Mouse (Mus musculus): ENCODE results near the gene Arpc2. TPM values are rescaled to one million over a fixed set of nuclear protein-coding genes. Genes with fewer than 3 reads are reported as not detected.

Gene Arpc2
- polyA plus RNA-seq, 1 experiment from 2014 or later = 413 TPM

DNA sequence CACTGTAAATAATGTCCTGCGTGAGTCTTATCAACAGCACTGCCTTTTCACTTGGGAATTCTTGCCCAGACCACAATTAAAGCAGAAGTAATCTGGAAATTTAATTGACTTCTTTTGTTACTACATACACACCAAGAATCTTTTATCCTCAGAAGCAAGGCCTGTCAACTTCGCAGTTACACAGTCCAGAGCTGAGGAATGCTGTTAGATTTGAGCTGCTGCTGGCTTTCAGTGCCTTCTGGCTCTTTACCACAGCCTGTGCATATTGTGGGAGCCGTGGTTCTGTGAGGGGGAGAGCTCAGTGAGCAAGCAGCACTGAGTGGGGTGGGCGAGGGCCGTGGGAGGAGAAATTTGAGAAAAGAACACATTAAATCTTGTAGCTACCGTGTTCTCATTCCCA, 4.4 kb downstream of the Arpc2 start:
- Histone ChIP-seq H3K27me3 (no peaks in the 10 kb centered on the region), H3K36me3 (no peaks in the 10 kb centered on the region), H3K9ac (peak overlapping the region; percentile 11; the same call in 1 of the 2 replicates), H3K4me3 (peak overlapping the region; percentile 13; the same call in 1 of the 2 replicates), H3K27ac (peak overlapping the region; percentile 90), H3K9me3 (replicated peaks) (no peaks in the 10 kb centered on the region), H3K4me2 (peak overlapping the region; percentile 83), H3K4me1 (replicated peaks) (peaks cover 63% of the 10 kb centered on the region)
- ATAC-seq (replicated peaks; ENCODE audit: insufficient number of reproducible peaks, insufficient read depth, low FRiP score, low read depth) = peak; percentile 51
- 15% methylated on average over 6 of the region's 6 CpGs for WGBS

DNA sequence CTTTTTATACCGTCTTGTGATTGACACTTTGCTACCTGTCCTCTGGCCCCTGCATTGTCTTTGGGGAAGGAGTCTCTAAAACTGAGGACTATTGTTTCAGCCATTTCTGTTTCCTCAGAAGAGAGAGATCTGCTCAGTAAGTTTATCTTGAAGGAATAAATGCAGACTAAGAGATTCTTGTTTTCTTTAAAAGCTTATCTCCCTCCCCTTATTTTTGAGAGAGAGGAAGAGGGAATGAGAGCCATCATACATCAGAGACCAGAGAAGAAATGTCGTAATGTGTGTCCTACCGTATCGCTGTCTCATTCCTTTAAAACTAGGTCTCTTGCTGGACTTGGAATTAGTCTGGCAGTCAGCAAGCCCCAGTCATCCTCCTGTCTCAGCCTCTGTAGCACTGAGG, 4.9 kb downstream of the Arpc2 start:
- Histone ChIP-seq H3K9me3 (replicated peaks) (no peaks in the 10 kb centered on the region), H3K4me3 (peak overlapping the region; percentile 13; the same call in 1 of the 2 replicates), H3K4me1 (replicated peaks) (peaks cover 65% of the 10 kb centered on the region), H3K36me3 (no peaks in the 10 kb centered on the region), H3K9ac (0 out of 2 replicates have a peak overlapping the region, but pooled peaks have one; percentile 11), H3K27me3 (no peaks in the 10 kb centered on the region), H3K27ac (peak overlapping the region; percentile 90), H3K4me2 (peak overlapping the region; percentile 83)
- no peak for ATAC-seq (replicated peaks; ENCODE audit: insufficient number of reproducible peaks, insufficient read depth, low FRiP score, low read depth)
- WGBS = 37% methylated on average over 4 of the region's 4 CpGs

DNA sequence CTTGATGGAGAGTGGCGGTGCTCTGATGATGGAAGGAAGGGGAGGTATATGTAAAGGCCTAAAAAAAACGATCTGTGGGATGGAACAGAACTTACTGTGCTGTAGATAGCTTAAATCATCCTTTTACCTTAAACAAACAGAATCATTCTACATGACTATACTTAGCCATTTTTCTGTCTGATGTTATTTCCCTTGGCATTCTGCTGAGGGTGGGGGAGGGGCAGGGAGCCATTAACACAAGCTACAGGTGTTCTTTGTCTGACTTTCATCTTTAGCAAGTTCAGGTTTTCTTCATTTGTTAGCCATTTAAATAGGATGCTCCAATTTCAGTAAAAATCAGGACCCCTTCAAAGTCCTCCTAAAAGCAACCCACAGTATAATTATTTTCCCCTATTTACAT, 9.6 kb downstream of the Arpc2 start:
- H3K4me2 ChIP-seq = no peak overlapping the region
- no peak for ATAC-seq (replicated peaks; ENCODE audit: insufficient number of reproducible peaks, insufficient read depth, low FRiP score, low read depth)
- peaks cover 19% of the 10 kb centered on the region for H3K36me3 ChIP-seq
- H3K9ac ChIP-seq = no peak overlapping the region
- peaks cover 60% of the 10 kb centered on the region for H3K4me1 ChIP-seq (replicated peaks)
- H3K27ac ChIP-seq = 0 out of 2 replicates have a peak overlapping the region, but pooled peaks have one; percentile 15
- no peaks in the 10 kb centered on the region for H3K9me3 ChIP-seq (replicated peaks)
- WGBS = 76% methylated on average over 2 of the region's 2 CpGs
- H3K4me3 ChIP-seq = no peak overlapping the region
- no peaks in the 10 kb centered on the region for H3K27me3 ChIP-seq

DNA sequence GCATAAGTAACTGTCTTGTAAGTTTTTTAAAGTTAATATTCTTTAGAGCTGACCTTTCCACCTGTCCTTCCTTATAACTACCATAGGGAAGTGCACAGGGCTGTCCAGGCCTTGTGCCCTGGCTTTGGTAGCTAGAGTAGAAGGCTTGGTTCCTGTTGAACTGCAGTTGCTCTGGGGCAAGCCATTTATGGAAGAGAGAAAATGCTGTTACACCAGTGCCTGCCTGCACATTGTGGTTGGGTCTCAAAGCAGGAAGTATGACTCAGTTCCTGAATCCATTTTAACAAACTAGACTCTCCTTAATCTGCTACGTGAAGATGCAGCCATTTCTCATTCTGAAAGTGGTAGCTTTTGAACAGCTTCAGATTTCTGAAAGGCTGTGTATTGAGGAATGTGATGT, 12.9 kb downstream of the Arpc2 start:
- Histone ChIP-seq H3K27me3 (no peaks in the 10 kb centered on the region), H3K36me3 (peaks cover 48% of the 10 kb centered on the region), H3K27ac (peak overlapping the region; percentile 74), H3K4me1 (replicated peaks) (peaks cover 45% of the 10 kb centered on the region), H3K4me2 (peak overlapping the region; percentile 9; the same call in 1 of the 2 replicates), H3K9me3 (replicated peaks) (no peaks in the 10 kb centered on the region), H3K9ac (no peak overlapping the region), H3K4me3 (no peak overlapping the region)
- 33% methylated on average over 1 of the region's 1 CpGs for WGBS
- ATAC-seq (replicated peaks; ENCODE audit: insufficient number of reproducible peaks, insufficient read depth, low FRiP score, low read depth) = peak; percentile 74

DNA sequence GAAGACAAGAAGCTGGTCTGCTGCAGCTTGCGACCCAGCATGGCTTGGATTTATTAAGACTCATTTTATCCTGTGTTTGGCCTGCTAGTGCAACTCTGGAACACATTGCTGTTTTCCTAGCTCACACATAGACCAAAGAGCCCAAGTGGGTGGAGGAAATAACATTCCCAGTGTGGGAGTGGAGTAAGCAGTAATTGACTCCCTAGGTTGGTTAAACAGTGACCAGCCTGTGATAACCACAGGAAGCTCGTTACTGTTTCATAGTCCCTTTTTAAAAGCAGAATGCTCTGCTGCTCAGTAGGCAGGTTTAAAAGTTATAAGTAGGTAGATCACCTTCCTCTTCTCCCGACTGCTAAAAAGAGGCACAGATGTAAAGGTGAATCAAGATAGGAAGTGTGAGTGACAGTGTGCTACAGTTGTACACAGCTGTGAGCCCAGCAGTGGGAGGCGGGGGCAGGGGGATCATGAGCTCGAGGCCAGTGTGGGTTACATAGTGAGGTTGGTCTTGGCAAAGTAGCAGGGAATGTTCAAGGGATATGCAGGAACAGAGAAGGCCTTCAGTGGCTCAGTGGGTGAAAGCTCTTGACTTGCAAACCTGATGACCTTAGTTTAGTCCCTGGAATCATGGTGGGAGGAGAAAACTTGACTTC, 13.6 kb downstream of the Arpc2 start:
- Histone ChIP-seq H3K9me3 (replicated peaks) (no peaks in the 10 kb centered on the region), H3K4me1 (replicated peaks) (peaks cover 44% of the 10 kb centered on the region), H3K27me3 (no peaks in the 10 kb centered on the region), H3K27ac (peak overlapping the region; percentile 74), H3K9ac (no peak overlapping the region; the same call in 1 of the 2 replicates), H3K4me3 (no peak overlapping the region), H3K4me2 (peak overlapping the region; percentile 9; the same call in 1 of the 2 replicates), H3K36me3 (peaks cover 54% of the 10 kb centered on the region)
- WGBS = 60% methylated on average over 5 of the region's 5 CpGs
- ATAC-seq (replicated peaks; ENCODE audit: insufficient number of reproducible peaks, insufficient read depth, low FRiP score, low read depth) = no peak

DNA sequence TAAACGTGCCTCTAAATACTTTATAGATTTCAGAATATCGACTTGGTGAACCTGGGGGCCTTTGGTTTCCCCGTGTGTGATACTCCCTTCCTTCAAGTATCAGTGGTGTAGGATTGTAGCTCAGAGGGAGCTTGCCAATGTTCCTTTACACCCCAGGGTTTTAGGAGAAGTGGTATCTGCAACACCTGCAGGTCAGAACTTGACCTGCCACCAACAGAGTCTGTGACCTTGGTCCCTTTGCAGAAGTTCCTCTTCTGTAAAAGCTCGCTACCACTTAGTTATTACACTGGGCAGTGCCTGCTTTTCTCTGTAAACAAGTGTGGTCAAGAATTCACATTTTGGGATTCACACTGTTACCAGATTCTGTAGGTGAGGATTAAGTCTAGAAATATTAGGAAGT, 14.2 kb downstream of the Arpc2 start:
- Histone ChIP-seq H3K4me1 (replicated peaks) (peaks cover 38% of the 10 kb centered on the region), H3K27ac (peak overlapping the region; percentile 74), H3K4me2 (no peak overlapping the region), H3K9ac (no peak overlapping the region), H3K9me3 (replicated peaks) (no peaks in the 10 kb centered on the region), H3K4me3 (no peak overlapping the region), H3K36me3 (peaks cover 60% of the 10 kb centered on the region), H3K27me3 (no peaks in the 10 kb centered on the region)
- 84% methylated on average over 4 of the region's 4 CpGs for WGBS
- no peak for ATAC-seq (replicated peaks; ENCODE audit: insufficient number of reproducible peaks, insufficient read depth, low FRiP score, low read depth)

DNA sequence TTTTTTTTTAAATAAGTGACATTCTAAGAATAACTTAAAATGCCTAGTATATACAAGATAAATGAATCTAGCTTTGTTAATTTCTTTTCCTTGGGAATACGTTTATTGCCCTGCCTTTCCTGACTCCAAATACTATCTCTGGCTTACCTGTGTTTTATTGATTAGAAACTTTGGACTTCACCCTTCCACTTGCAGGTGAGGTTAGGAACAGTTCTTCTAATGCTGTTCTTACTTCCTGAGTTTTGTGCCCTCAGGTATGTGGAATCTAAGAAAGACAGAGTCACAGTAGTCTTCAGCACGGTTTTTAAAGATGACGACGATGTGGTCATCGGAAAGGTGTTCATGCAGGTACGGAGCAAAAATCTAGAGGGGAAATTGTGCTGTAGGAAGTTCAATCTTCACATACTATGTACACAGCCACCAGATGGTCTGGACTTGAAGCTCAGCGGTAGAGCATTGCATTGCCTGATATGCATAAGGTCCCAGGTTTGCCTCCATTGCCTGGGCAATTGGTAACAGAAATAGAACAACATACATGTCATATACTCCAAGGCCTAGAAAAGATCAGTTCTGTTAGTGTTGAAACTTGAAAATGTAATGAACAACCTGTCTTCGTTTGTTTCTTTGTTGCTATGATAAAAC, 19.9 kb downstream of the Arpc2 start:
- H3K36me3 ChIP-seq = peaks cover 88% of the 10 kb centered on the region
- ATAC-seq (replicated peaks; ENCODE audit: insufficient number of reproducible peaks, insufficient read depth, low FRiP score, low read depth) = no peak
- H3K9me3 ChIP-seq (replicated peaks) = no peaks in the 10 kb centered on the region
- peaks cover 14% of the 10 kb centered on the region for H3K4me1 ChIP-seq (replicated peaks)
- H3K9ac ChIP-seq = no peak overlapping the region
- WGBS = 94% methylated on average over 8 of the region's 8 CpGs
- no peaks in the 10 kb centered on the region for H3K27me3 ChIP-seq
- H3K4me3 ChIP-seq = no peak overlapping the region
- no peak overlapping the region for H3K4me2 ChIP-seq
- H3K27ac ChIP-seq = peak overlapping the region; percentile 50; the same call in 1 of the 2 replicates

DNA sequence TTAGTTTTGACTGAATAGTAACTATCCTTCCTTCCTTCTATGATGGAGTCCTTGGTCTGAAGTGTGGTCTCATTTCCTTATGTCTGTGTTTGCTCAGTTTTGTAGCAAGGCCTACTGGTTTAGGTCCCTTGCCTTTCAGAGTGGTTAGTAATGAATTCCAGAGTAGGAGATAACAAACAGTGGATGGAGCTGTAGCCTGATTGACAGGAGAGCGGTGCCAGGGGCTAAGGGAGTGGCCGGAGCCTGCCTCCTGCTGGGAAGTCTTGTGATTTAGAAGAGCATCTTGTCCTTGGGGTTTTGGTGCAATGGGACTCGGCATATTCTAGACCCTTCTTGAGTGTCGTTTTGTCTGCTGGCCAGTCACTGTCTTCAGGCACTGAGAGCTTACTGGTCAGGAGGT, 20.9 kb downstream of the Arpc2 start:
- Histone ChIP-seq H3K4me1 (replicated peaks) (peaks cover 14% of the 10 kb centered on the region), H3K4me2 (no peak overlapping the region), H3K36me3 (peaks cover 87% of the 10 kb centered on the region), H3K27ac (peak overlapping the region; percentile 50), H3K9ac (no peak overlapping the region), H3K27me3 (no peaks in the 10 kb centered on the region), H3K9me3 (replicated peaks) (no peaks in the 10 kb centered on the region), H3K4me3 (no peak overlapping the region)
- WGBS = 43% methylated on average over 4 of the region's 4 CpGs
- no peak; the same call in 1 of the 2 replicates for ATAC-seq (replicated peaks; ENCODE audit: insufficient number of reproducible peaks, insufficient read depth, low FRiP score, low read depth)

DNA sequence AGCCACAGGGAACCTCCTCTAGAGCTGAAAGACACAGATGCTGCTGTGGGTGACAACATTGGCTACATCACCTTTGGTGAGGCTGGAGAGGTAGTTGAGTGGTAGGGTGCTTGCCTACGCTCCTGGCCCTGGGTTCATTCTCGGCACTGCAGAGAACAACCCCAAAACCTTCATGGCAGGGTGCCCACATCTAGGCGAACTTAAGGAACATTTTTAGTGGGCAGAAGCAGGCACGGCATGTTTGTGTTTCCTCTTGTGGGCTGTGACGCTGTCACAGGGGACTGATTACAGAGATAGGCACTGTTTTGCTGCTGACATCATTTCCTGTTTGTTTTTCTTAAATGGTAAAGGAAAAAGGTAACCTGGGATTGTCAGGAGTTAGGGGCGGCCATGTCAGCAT, 26.6 kb downstream of the Arpc2 start:
- H3K27me3 ChIP-seq = no peaks in the 10 kb centered on the region
- H3K36me3 ChIP-seq = peaks cover 93% of the 10 kb centered on the region
- no peak overlapping the region for H3K4me2 ChIP-seq
- no peaks in the 10 kb centered on the region for H3K4me1 ChIP-seq (replicated peaks)
- no peak overlapping the region for H3K9ac ChIP-seq
- H3K4me3 ChIP-seq = no peak overlapping the region
- 73% methylated on average over 6 of the region's 6 CpGs for WGBS
- ATAC-seq (replicated peaks; ENCODE audit: insufficient number of reproducible peaks, insufficient read depth, low FRiP score, low read depth) = no peak
- no peak overlapping the region for H3K27ac ChIP-seq
- H3K9me3 ChIP-seq (replicated peaks) = no peaks in the 10 kb centered on the region

DNA sequence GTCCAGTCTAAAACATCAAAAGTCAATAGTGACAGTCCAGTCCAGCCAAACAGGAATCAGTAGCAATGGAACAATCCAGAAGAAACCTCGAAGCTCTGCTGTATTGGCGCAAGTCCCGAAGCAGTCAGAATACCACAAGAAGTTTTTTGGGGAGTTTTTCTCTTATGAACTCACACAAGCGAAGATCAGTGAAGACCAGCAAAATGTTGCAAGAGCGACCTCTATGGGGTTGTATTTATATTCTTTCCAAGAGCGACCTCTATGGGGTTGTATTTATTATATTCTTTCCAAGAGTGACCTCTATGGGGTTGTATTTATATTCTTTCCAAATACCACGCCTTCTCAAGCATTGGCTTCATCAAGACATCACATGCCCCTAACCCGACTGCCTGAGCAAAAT, 32.9 kb downstream of the Arpc2 start:
- no peak overlapping the region for H3K4me2 ChIP-seq
- H3K27me3 ChIP-seq = no peaks in the 10 kb centered on the region
- no peak overlapping the region for H3K4me3 ChIP-seq
- H3K9ac ChIP-seq = no peak overlapping the region
- peaks cover 54% of the 10 kb centered on the region for H3K36me3 ChIP-seq
- H3K9me3 ChIP-seq (replicated peaks) = no peaks in the 10 kb centered on the region
- H3K4me1 ChIP-seq (replicated peaks) = peaks cover 19% of the 10 kb centered on the region
- 84% methylated on average over 8 of the region's 8 CpGs for WGBS
- H3K27ac ChIP-seq = no peak overlapping the region
- ATAC-seq (replicated peaks; ENCODE audit: insufficient number of reproducible peaks, insufficient read depth, low FRiP score, low read depth) = no peak

DNA sequence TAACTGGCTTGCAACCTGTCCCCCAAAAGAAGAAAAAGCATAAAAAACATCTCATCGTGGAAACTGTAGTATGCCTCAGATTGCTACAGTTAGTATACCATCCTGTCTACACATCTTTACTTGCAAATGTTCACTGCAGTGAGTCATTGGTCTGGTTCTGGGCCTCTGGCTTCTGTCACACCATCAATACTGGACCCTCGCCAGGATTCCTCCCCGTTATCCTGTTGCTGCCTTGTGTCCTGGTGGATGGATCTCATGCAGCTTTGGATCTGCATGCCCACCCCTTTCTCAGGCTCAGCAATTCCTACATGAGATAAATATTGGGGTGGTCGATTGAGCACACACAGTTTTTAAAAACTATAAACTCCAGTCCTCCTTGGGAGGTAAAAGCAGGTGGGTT, 35.8 kb downstream of the Arpc2 start:
- no peak for ATAC-seq (replicated peaks; ENCODE audit: insufficient number of reproducible peaks, insufficient read depth, low FRiP score, low read depth)
- peak overlapping the region; percentile 44; the same call in 1 of the 2 replicates for H3K27ac ChIP-seq
- no peaks in the 10 kb centered on the region for H3K27me3 ChIP-seq
- WGBS = 14% methylated on average over 4 of the region's 4 CpGs
- H3K9me3 ChIP-seq (replicated peaks) = no peaks in the 10 kb centered on the region
- peaks cover 41% of the 10 kb centered on the region for H3K4me1 ChIP-seq (replicated peaks)
- H3K36me3 ChIP-seq = peaks cover 25% of the 10 kb centered on the region
- no peak overlapping the region for H3K4me2 ChIP-seq
- H3K4me3 ChIP-seq = no peak overlapping the region
- no peak overlapping the region for H3K9ac ChIP-seq

Data from heart, embryonic 15.5 days (tissue).